Mouse (Mus musculus) adrenal gland, adult (tissue): ENCODE measurements around the gene Hoxb8.

ENCODE experiments used
- DNase-seq, 2 experiments: peaks; one replicate each; pipeline ENCODE4 v3.0.0; 2022 to 2023; ENCODE audit warnings: low spot score in 1 of 2; ENCODE audit not compliant: inconsistent age in 2 of 2

Hoxb8 gene

DNA sequence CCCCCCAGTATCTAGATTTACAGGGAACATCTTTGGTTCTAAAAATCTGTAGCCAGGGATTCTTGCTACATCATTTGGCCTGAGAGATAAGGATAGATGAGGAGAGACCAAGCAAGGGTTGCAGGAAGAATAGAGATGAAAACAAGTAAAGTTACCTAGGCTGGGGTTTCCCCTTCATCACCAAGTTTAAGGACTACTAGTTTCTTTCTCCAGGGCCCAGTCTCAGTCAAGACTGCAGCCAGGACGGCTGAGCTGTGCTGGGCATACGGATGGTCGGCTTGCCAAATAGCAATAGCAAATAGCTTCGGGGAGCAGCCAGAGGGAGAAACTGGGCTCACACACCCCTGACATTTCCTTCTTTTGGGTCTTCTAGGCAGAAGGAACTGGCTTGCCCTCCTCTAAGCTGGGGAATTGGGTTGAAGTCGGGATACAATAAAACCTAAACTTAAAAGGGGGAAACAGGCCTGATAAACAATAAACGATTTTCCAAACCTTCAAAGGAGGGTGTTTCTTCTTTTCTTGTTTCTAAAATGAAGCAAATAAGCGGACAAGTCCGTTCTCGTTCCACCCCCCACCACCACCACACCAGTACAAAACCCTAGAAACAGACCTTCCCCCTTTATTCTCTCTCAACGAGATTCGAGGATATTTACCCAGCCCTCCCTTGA, 16.4 kb downstream of the Hoxb8 start:
- peak in 1 of 2 experiments; percentile 76 for DNase-seq

DNA sequence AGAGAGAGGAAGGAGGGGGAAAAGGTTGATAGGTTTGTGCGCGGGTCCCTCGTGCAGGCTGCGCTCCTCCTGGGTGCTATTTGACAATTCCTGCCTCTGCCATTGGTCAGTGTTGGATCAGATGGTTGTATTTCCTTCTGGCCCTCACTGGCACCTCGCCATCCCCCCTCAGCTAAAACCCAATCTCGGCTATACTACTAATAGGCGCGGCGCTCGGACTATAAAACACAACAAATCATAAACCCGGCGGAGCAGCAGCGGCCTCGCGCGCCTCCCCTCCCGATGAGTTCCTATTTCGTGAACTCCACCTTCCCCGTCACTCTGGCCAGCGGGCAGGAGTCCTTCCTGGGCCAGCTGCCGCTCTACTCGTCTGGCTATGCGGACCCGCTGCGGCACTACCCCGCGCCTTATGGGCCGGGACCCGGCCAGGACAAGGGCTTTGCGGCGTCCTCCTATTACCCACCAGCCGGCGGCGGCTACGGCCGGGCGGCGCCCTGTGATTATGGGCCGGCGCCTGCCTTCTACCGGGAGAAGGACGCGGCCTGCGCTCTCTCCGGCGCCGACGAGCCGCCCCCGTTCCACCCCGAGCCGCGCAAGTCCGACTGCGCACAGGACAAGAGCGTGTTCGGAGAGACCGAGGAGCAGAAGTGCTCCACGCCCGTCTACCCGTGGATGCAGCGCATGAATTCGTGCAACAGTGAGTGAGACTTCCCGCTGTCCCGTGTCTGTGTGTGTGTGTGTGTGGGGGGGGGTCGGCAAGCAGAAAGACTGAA, 17.4 kb downstream of the Hoxb8 start:
- peak in 1 of 2 experiments; percentile 92 for DNase-seq

DNA sequence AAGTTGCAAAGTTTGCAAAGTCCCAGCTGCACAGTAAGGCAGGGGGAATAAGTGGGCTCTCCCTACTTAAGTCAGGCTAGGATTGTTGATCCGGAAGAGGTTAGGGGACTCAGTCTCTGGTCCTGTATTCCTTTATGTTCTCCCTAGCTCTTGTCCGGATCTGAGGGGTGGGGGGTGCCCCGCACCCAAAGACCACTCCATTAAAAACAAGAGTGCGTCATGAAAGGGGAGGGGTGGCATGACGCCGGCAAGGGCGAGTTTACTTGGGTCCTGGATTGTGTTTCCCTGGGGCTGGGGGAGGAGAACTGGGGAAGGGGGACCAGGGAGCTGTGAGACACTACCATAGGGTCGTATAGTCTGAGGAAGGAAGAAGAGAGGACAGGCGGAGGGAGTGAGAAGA, 18.1 kb downstream of the Hoxb8 start:
- DNase-seq = peak in 1 of 2 experiments; percentile 74

DNA sequence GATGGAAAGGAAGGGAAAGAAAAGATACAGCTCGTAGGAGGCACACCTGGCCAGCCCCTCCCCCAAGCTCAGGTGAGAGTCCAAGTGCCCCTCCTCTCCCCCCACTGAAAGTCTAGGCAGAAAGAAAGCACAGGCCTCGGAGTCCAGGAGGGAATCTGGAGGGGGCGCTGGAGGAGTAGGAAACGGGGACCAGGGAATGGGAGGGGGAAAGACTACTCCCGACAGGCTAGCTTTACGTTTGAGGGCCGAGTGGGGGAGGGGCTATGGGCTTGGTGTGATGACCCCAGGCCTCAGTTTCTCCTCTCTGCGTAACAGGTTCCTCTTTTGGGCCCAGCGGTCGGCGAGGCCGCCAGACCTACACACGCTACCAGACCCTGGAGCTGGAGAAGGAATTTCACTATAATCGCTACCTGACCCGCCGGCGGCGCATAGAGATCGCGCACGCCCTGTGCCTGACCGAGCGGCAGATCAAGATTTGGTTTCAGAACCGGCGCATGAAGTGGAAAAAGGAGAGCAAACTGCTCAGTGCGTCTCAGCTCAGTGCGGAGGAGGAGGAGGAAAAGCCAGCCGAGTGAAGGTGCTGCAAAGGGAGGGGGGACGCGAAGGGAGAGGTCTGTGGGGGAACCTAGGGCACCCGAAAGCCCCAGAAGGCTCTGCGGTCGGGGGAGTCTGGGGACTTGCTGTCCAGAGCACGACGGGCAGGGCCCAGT, 18.8 kb downstream of the Hoxb8 start:
- DNase-seq = peak; percentile 60 to 78

DNA sequence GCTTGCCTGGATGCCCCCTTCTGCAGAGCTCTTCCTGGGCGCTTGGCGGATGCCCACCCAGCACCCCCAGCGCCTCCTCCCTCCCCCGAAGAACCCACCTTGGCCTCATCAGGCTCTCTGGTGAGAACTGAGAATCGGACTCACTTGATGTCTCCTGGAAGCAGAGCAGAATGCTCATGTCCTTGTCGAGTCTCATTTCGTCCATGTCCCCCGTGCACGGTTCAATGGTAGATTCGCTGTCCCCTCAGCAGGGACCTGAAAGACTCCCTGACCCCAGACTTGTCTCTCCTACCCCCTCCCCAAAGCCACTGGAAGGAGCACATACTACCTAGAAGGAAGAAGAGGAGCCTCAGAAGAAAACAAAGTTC, 19.3 kb downstream of the Hoxb8 start:
- DNase-seq = no peak

DNA sequence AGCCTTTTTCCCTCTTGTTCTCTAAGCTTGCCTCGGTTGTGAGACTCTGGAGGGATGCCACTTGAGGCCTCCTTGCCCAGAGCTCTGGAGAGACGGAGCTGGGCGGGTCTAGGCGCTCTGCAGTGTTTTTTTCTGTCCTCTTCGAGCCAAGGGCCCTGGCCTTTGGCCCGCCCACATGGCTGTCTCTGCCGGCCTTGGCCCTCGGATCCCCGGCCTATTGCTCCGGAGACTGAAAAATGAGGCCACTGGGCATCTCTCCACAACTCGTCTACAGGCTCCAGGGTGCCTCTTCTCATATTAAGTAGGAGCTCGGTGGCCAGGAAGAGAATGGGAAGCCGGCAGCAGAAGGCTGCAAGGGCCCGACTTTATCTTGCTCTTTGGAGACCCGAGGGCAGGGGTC, 20.1 kb downstream of the Hoxb8 start:
- peak in 1 of 2 experiments; percentile 95 for DNase-seq

DNA sequence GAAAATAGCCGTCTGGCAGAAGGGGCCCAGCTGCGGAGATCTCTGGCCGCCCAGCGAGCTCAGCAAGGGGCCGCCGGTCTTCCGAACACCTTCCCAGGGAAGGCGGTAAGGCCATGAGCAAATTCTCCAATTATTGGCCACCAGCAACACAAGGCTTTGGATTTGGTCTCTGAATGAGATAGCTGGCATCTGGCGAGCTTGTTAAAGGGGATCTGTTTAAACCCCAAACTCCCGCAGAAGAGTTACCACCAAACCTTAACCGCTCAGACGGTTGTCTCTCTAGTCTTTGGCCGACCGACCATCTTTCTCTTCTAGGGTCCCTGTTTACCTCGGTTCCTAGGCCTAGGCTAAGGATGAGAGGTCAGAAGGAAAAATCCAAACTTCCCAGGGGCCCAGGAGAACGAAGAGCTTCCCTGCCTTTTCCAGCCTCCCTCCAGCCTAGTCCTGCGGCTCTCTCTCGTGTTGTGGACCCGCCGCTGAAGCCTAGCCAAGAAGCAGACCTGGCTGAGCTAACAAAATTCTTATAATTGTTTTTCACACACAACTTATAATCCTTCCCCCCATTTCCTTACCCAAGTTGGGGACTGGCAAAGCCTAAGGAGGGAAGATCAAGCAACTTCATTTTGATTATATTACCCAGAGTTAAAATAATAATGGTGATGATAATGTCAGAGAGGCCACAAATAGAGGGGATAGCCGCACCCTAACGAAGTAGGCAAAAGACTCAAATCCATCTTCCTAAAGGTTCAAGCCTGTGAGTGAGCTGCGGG, 20.9 kb downstream of the Hoxb8 start:
- DNase-seq = peak in 1 of 2 experiments; percentile 76

DNA sequence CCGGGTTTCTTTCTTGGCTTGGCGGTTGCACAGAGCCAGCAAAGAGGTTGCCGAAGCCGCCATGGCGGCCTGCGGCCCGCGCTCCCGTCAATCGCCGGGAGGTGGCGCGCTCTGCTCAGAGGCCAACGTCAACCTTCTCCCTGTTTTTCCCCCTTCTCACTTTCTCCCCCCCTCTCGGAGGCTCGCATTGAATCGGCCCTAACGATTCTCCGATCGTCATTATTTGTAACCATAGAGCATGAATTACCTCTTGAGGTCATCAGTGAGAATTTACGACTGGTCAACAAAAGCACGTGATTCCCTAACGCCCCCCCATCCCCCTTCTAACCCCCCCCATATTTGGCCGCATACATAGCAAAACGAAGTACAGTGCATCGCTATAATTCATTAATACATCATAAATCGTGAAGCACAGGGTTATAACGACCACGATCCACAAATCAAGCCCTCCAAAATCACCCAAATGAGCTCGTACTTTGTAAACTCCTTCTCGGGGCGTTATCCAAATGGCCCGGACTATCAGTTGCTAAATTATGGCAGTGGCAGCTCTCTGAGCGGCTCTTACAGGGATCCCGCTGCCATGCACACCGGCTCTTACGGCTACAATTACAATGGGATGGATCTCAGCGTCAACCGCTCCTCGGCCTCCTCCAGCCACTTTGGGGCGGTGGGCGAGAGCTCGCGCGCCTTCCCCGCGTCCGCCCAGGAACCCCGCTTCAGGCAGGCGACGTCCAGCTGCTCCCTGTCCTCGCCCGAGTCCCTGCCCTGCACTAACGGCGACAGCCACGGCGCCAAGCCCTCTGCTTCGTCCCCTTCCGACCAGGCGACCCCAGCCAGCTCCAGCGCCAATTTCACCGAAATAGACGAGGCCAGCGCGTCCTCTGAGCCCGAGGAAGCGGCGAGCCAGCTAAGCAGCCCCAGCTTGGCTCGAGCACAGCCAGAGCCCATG, 21.7 kb downstream of the Hoxb8 start, which contains the start of gene Hoxb5:
Gene Hoxb5, plus strand, starts transcription at position 186 of the 949 bp plus-strand sequence.
- peak in 1 of 2 experiments; percentile 93 for DNase-seq

DNA sequence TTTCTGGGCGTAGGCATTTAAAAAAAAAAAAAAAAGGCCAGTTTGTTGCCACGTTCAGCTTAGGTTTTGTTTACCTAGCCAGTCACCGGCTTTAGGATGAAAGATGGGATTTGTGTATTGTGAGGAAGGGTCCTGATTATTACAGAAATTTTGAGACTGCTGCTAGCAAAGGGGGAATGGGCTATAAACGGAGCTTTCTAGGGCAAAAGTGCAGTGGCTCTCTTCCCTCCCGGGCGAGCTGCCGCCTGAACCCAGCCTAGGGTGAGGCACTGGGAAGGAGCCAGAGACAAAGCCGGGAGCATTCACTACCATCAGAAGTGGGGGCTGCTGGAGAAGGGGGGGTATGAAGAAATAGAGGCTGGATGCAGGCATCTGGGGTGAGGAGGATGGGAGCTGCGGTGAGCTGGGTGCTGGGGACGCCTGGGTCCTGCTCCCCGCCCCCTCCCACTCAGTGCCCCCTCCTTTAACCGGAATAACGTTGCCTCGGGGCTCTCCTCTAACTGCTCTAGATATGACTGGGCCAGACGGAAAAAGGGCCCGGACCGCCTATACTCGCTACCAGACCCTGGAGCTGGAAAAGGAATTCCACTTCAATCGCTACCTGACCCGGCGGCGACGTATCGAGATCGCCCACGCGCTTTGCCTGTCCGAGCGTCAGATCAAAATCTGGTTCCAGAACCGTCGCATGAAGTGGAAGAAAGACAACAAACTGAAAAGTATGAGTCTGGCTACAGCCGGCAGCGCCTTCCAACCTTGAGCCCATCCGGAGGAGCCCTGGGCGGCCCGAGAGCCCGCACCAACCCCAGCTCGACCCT, 22.9 kb downstream of the Hoxb8 start:
- peak; percentile 60 to 75 for DNase-seq

DNA sequence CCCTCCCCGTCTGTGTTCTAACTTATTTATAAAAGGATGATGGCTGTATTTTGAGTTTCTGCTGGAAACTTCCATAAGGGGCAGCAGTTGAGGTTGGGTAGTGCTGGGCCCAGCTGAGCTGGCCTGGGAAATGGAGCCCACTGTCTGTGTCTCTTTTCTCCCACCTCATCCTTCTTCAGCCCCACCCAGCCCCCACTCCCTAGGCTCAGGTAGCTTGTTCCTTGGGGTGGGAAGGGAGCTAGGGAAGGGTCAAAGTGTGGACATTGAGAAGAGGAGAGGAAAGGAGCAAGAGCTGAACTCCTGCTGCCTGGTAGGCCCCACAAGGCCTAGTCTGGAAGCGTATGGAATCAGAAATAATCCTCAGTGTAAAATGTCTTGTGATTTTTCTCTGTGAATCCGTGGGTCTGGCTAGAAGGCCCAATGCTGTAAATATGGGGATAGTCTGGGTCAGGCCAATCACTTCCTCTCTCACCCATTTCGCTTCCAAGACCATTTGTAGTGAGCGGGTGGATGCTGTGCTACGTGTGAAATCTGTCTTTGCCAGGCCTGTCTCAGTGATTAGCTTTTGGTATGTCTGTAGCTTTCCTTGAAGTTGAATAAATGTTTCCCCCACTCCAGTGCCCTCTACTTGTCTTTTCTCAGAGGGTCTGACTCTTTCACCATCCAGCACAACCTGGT, 23.9 kb downstream of the Hoxb8 start:
- DNase-seq = peak in 1 of 2 experiments; percentile 73

DNA sequence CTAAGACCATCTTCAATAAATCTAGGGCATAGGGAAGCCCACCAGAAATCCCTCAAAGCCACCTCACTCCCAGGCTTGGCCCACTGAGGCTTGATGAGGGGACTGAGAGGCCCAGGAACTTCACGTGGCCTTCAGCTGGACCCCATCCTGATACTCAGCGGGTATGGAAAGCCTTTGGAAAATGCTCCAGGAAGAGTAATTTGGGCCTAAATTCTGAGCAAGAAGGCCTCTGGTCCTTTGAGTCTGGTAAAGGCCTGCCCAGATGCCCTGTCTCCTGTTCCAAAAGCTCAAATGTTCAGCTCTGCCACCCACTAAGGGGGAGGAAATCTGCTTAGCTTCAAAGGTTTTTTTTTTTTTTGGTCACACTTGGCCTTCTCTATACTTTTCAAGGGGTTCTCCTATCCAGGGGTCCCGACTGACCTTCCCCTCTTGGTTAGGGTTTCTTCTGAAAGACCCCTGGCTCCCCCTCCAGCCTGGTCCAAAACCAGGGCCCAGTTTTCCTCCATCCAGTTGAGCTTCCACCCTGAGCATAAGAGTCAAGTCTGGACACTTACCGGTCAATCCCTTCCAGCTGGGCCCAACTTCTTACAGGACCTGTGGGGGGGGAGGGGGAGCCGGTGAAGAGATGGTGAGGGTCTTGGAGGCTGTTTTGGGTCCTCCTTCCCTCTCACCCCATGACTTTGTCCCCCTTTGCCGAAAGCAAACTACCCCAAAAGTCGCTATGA, 24.6 kb downstream of the Hoxb8 start:
- DNase-seq = no peak

DNA sequence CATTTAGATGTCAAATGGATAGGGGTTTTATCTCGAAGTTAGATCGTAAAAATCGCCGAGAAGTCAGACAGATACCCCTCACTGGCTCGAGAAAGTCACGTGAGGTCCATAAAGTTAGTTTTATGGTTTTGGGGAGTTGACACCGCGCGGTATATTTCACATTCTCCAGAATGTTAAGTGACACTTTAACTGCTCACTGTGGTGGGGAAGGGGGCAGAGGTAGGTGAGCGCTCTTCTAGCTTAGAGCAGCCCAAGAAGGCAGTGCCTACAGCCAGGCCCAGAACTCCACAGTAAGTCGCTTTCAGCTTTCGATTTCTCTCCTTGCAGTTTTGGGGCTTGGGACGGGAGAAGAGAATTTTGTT, 25.2 kb downstream of the Hoxb8 start:
- DNase-seq = peak in 1 of 2 experiments; percentile 66

DNA sequence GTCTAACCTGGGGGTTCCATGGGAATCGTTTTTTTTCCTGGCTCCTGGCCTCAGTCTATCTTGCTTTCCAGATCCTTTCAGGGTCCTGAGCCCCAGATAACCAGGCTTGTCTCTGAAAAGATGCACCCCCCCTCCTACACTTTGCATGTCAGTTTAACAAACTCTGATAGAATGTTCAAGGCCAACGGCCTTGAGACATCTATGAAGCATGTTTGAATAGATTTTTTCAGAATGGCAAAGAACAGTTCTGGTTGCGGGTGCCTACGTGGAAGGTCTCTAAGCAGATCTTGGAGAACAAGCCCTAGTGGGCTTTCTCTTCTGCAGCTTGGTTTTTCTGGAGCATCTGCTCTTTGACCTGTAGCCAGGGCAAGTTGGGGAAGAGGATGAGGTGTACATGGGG, 27.1 kb downstream of the Hoxb8 start:
- DNase-seq = peak in 1 of 2 experiments; percentile 77

DNA sequence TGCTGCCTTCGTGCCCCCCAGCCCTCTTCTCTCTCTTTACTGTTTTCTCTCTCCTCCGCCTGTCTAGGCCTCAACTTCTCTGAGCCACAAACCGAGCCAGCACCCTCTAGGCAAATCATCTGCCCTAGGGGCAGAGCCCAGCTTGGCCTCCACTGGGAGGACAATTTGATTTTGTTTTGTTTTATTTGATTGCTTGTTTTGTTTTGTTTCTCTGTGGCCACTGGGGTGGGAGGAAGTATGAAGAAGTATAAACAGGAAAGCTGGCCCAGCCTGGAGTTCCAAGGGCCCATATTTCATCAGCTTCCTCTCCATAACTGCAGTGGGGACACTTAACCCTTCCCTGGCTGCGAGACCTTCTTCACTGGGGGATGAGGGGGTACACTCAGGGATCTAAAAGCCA, 27.6 kb downstream of the Hoxb8 start:
- DNase-seq = peak in 1 of 2 experiments; percentile 63

DNA sequence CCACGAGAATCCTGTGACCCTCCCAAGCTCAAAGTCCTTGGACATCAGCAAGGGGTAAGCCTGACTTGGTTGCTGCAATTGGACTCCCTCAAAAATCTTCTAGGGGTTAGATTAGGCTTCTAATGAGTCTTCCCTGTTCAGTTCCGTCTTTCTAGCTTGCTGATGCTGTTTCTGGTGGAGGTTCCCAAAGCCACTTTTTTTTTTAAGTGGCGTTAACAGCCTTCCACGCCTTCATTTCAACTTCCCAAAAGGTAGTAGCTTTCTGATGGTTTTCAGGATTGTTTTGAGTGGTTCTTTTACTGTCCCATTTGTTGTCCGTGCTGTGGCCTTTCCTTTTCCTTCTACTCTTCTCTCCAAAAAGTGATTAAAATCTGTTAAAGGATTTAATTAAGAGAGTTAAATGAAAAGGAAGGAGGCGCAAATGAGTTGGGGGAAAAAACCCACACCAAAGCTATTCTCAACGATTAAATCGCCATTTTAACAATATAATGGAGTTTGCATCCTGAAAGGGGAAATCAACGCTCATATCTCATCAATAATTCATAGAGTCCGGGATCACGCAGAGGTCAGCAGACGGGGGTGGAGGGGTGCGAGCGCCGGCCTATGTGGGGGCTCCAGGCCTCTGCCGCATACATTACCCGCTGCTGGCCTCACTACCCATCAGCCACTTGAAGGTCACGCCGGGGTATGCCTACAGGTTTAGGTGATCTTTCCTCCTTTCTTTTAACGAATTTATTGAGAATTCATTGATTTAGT, 28.7 kb downstream of the Hoxb8 start:
- peak in 1 of 2 experiments; percentile 77 for DNase-seq

DNA sequence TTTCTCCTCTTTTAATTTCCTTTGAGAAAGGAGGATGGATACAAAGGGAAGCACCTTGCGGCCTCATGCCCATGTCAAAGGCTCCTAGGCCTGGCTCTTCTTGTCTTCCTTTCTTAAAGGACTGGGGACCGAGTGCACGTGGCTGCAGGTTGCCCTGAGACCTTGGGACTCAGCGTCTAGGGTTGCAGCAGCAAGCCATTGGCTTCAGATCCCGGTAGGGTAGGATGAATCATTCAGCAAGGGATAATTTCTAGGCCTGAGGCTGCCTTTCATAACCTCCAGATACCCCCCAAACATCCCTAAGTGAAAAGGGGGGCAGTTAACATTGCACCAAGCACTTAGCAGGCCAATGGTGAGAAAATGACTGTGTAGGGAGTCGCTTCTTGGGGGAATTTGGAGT, 29.4 kb downstream of the Hoxb8 start:
- DNase-seq = peak in 1 of 2 experiments; percentile 79
